Mouse (Mus musculus): ENCODE measurements around the gene Wnk2.

DNA sequence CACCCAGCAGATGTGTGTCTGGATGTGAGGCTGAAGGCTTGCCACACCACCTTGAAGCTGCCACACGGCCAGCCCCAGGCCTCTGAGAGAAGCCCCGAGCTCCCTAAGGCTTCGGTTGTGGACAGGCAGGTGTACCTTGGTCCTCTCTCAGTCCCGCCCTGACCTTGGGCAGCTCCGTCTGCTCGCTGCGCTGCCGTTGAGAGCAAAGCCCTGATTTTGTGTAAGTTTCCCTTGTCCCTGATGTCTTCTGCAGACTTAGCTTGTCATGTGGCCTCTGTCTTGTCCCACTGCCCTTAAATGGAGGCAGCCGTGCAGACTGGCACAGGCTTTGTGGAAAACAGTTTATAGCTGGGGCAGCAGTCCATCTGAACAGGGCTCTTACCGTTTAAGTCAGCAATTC, 6.2 kb upstream of the Wnk2 start:
- TF ChIP-seq CTCF (IDR thresholded peaks at IDR 0.05; ENCODE audit: low read depth, low read length) (no peak), POLR2A (IDR thresholded peaks at IDR 0.05; ENCODE audit: borderline replicate concordance, low read depth, low read length) (no peak)

Measured in bone marrow macrophage, adult 2 months (primary cell).